Mouse (Mus musculus) kidney, postnatal 14 days (tissue): ENCODE results near the gene Kri1.
A peak's percentile ranks its signal among the peaks of the same experiment; 100 is the strongest.
"Not testable (repeated sequence)": the region's sequence is repeated elsewhere in the genome, so short reads cannot be mapped to it uniquely, and the experiment has no call there.

Experiments used
- DNase-seq: peaks from one replicate; pipeline ENCODE4 v3.0.0; 2022; ENCODE audit warnings: mixed read lengths

Gene Kri1

GRCm38 (mm10) chr9:21273094-21273493 lies 14.7 kb downstream of the Kri1 start:
- DNase-seq: no peak

- DNase-seq: no peak
Measured at GRCm38 (mm10) chr9:21272391-21272790, 15.4 kb downstream of the Kri1 start.

GRCm38 (mm10) chr9:21269590-21269989 lies 18.2 kb downstream of the Kri1 start:
- DNase-seq: not testable (repeated sequence)

- no peak for DNase-seq
Measured at GRCm38 (mm10) chr9:21268305-21268704, 19.5 kb downstream of the Kri1 start.

GRCm38 (mm10) chr9:21266889-21267288 lies 20.9 kb downstream of the Kri1 start:
- no peak for DNase-seq

- DNase-seq: peak; percentile 71
Measured at GRCm38 (mm10) chr9:21265611-21266010, 22.2 kb downstream of the Kri1 start.

GRCm38 (mm10) chr9:21265000-21265561 lies 22.7 kb downstream of the Kri1 start, which contains the start of gene Atg4d:
Gene Atg4d, plus strand, starts transcription at chr9:21265293.
- DNase-seq: peak; percentile 99

- DNase-seq: no peak
Measured at GRCm38 (mm10) chr9:21264272-21264999, 23.3 kb downstream of the Kri1 start.

GRCm38 (mm10) chr9:21261831-21262230 lies 25.9 kb downstream of the Kri1 start:
- DNase-seq: no peak

GRCm38 (mm10) chr9:21260491-21261040 lies 27.2 kb downstream of the Kri1 start:
- DNase-seq: no peak

- DNase-seq: not testable (repeated sequence)
Measured at GRCm38 (mm10) chr9:21256349-21256748, 31.4 kb downstream of the Kri1 start.

- no peak for DNase-seq
Measured at GRCm38 (mm10) chr9:21254690-21255089, 33.1 kb downstream of the Kri1 start.

GRCm38 (mm10) chr9:21251116-21251735 lies 36.5 kb downstream of the Kri1 start:
- no peak for DNase-seq

GRCm38 (mm10) chr9:21250509-21250908 lies 37.3 kb downstream of the Kri1 start:
- no peak for DNase-seq

GRCm38 (mm10) chr9:21249629-21250508 lies 37.9 kb downstream of the Kri1 start:
- no peak for DNase-seq

GRCm38 (mm10) chr9:21248326-21248725 lies 39.4 kb downstream of the Kri1 start, which contains the start of gene S1pr5:
Gene S1pr5, minus strand, starts transcription at chr9:21248443.
- peak; percentile 66 for DNase-seq

- DNase-seq: no peak
Measured at GRCm38 (mm10) chr9:21246342-21246741, 41.4 kb downstream of the Kri1 start.

- no peak for DNase-seq
Measured at GRCm38 (mm10) chr9:21245113-21245487, 42.7 kb downstream of the Kri1 start.

GRCm38 (mm10) chr9:21244428-21245112 lies 43.2 kb downstream of the Kri1 start:
- DNase-seq: no peak

- DNase-seq: no peak
Measured at GRCm38 (mm10) chr9:21243826-21244427, 43.8 kb downstream of the Kri1 start.

- peak; percentile 87 for DNase-seq
Measured at GRCm38 (mm10) chr9:21241343-21241742, 46.4 kb downstream of the Kri1 start.

- DNase-seq: no peak
Measured at GRCm38 (mm10) chr9:21239465-21239848, 48.3 kb downstream of the Kri1 start.
